Mouse (Mus musculus) cerebellum, postnatal 36 days (tissue): ENCODE data around the gene Rpp21.
A peak's percentile ranks its signal among the peaks of the same experiment; 100 is the strongest.

Source experiments
- DNase-seq, 2 experiments: peaks; one replicate each; pipeline ENCODE4 v3.0.0; 2021 to 2022; ENCODE audit warnings: mixed read lengths in 2 of 2

The Rpp21 gene

GRCm38 (mm10) chr17:36233572-36233971 lies 24.3 kb downstream of the Rpp21 start:
- no peak for DNase-seq

- peak; percentile 41 to 65 for DNase-seq
Observed at GRCm38 (mm10) chr17:36231318-36231717, 26.6 kb downstream of the Rpp21 start.

DNA sequence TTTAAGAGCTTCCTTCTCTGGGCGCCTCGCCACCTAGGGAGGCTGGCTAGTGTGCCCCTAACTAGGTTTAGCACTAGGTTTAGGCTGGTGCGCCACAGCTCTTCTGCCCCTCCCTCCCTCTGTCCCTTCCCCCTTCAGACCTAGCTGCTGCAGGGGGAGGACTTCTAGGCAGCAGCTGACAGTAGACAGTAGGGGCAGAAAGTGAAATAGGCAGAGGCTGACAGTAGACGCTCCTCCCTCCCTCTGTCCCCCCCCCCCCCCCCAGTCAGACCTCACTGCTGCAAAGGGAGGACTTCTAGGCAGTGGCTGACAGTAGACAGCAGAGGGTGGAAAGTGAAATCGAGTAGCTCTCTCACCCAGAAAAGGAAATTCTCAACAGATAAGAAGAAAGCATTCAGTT lies 28.8 kb downstream of the Rpp21 start:
- no peak for DNase-seq

DNA sequence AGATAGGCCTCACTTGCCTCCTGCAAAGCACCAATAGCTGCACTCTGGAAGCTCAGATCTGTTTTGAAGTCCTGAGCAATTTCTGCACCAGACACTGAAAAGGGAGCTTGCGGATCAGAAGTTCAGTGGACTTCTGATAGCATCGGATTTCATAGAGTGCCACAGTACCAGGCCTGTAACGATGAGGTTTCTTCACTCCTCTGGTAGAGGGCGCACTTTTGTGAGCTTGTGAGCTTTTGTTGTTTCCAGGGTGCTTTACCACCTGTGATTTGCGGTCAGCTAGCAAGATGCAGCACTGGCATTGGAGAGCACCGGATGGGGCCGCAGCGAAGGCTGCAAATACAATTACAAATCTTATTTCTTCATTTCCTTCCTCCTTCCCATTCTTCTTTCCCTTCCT lies 30.9 kb downstream of the Rpp21 start:
- DNase-seq: no peak

- DNase-seq: no peak
Observed at GRCm38 (mm10) chr17:36225231-36225824, 32.5 kb downstream of the Rpp21 start.

DNA sequence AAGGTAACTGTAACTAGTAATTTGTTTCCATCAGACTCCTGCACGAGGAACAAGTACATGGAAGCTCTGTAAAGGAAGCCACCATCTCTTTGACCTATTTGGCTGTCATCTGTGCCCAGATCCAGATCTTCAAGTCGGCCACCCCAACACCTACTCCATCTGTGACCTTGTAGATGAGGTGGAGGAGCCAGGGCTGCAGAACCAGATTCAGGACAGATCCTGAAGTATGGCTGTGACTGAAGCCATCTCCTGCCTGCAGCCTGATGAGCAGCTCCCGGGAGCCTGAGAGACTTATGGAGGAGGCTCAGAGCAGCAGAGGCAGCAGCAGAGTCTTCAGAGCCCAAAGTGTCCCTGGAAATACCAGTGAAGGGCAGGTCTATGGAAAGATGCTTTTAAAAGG lies 33.4 kb downstream of the Rpp21 start:
- DNase-seq: no peak

GRCm38 (mm10) chr17:36218594-36219155 lies 39.2 kb downstream of the Rpp21 start:
- no peak for DNase-seq

DNA sequence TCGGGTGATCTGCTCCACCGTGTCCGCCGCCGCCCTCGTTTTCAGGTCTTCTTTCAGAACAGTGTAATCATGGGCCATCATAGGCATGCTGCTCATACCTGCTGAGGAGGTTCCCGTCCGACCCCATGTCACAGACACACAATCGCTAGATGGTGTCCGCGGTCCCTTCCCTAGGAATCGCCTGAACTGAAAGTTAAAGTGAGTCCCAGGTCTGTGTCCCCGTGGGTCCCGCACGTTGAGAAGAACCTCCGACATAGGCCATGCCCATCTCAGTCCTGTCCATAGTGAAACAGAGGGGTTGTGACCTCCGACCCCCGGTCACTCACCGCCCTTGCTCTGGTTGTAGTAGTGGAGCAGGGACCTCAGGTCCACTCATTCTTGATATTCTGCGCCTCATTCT lies 42.3 kb downstream of the Rpp21 start:
- DNase-seq: no peak

- no peak for DNase-seq
Observed at GRCm38 (mm10) chr17:36206846-36207245, 51.0 kb downstream of the Rpp21 start.

DNA sequence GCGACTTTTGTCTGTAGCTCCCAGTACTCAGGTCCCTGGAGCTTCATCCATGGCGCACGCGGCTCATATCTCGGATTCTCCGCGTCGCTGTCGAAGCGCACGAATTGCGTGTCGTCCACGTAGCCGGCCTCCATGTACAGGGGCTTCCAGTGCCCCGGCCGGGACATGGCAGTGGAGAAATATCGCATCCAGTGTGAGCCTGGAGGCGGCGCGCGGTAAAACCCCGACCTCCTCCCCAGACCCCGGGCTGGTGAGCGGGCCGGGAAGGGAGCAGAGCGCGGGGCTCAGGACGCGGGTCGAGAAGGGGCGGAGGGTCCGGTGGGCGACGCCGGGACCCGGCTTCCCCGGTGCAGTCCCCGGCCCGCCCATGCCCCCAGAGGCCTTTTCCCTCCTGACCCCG lies 52.0 kb downstream of the Rpp21 start:
- no peak for DNase-seq
